Mouse (Mus musculus): Measurements from ENCODE around the gene Phf11c. TPM values are rescaled to one million over a fixed set of nuclear protein-coding genes. Genes with fewer than 3 reads are reported as not detected.
"Not testable (repeated sequence)": the region's sequence is repeated elsewhere in the genome, so short reads cannot be mapped to it uniquely, and the experiment has no call there.

The Phf11c gene
- total and polyA plus RNA-seq, 2 experiments: 1.2 to 3.2 TPM

- 88% methylated on average over 1 of the region's 1 CpGs for WGBS
- H3K4me3 ChIP-seq (ENCODE audit: insufficient read depth, low read depth, low read length): no peak overlapping the region
- H3K4me1 ChIP-seq (ENCODE audit: control insufficient read depth, insufficient read depth, low read length): no peaks in the 10 kb centered on the region
- TF ChIP-seq CTCF (IDR thresholded peaks at IDR 0.05; ENCODE audit: low read depth, low read length): no peak
- TF ChIP-seq POLR2A (IDR thresholded peaks at IDR 0.05; ENCODE audit: extremely low read depth, insufficient read depth, low read length): no peak
- no peaks in the 10 kb centered on the region for H3K36me3 ChIP-seq (ENCODE audit: control insufficient read depth, insufficient read depth, low read length)
- H3K27ac ChIP-seq (replicated peaks; ENCODE audit: insufficient read depth, low read depth, low read length): no peak overlapping the region
- DNase-seq (ENCODE audit: extremely low read depth, low read depth, low spot score): no peak
- no peaks in the 10 kb centered on the region for H3K79me2 ChIP-seq (ENCODE audit: control insufficient read depth, insufficient read depth, low read length)
- no peak overlapping the region for H3K9ac ChIP-seq (ENCODE audit: low read depth, low read length)
- no peaks in the 10 kb centered on the region for H3K27me3 ChIP-seq (ENCODE audit: control insufficient read depth, insufficient read depth, low read length)
These were observed 55.6 kb downstream of the Phf11c start for GRCm38 (mm10) chr14:59339541-59339940.

GRCm38 (mm10) chr14:59336056-59336455 is 59.1 kb downstream of the Phf11c start:
- WGBS: 91% methylated on average over 3 of the region's 3 CpGs

More at GRCm38 (mm10) chr14:59336056-59336455, 59.1 kb downstream of the Phf11c start:
- H3K9ac ChIP-seq (ENCODE audit: low read depth, low read length); H3K4me3 ChIP-seq (ENCODE audit: insufficient read depth, low read depth, low read length); H3K27me3 ChIP-seq (ENCODE audit: control insufficient read depth, insufficient read depth, low read length); DNase-seq (ENCODE audit: extremely low read depth, low read depth, low spot score); H3K4me1 ChIP-seq (ENCODE audit: control insufficient read depth, insufficient read depth, low read length); H3K36me3 ChIP-seq (ENCODE audit: control insufficient read depth, insufficient read depth, low read length); H3K79me2 ChIP-seq (ENCODE audit: control insufficient read depth, insufficient read depth, low read length); H3K27ac ChIP-seq (replicated peaks; ENCODE audit: insufficient read depth, low read depth, low read length): not testable (repeated sequence)

Other genes with a start within 250 kb of the Phf11c start
- gene Gm5142, start 216.6 kb downstream of the Phf11c start, total RNA-seq (2014; rRNA removed): not detected in 2 replicates
- gene Gm5142, start 216.6 kb downstream of the Phf11c start, polyA plus RNA-seq (2012; rRNA removed): not detected in 2 replicates
- gene Rcbtb1, start 194.2 kb downstream of the Phf11c start, total RNA-seq (2014; rRNA removed): 39.0 and 42.0 TPM in 2 replicates
- 19.8 and 25.5 TPM in 2 replicates for gene Rcbtb1, start 194.2 kb downstream of the Phf11c start, polyA plus RNA-seq (2012; rRNA removed)
- gene Gm6904, start 135.2 kb downstream of the Phf11c start, total RNA-seq (2014; rRNA removed): 0.18 and 0.47 TPM in 2 replicates
- gene Gm6904, start 135.2 kb downstream of the Phf11c start, polyA plus RNA-seq (2012; rRNA removed): not detected in 2 replicates
- 0.27 and 0.28 TPM in 2 replicates for gene Phf11a, start 97.9 kb downstream of the Phf11c start, total RNA-seq (2014; rRNA removed)
- 0.21 and 0.37 TPM in 2 replicates for gene Phf11a, start 97.9 kb downstream of the Phf11c start, polyA plus RNA-seq (2012; rRNA removed)
- gene Phf11b, start 54.0 kb downstream of the Phf11c start, total RNA-seq (2014; rRNA removed): 0.87 and 1.6 TPM in 2 replicates
- 0.37 and 0.69 TPM in 2 replicates for gene Phf11b, start 54.0 kb downstream of the Phf11c start, polyA plus RNA-seq (2012; rRNA removed)
- gene Phf11d, start 29.9 kb downstream of the Phf11c start, total RNA-seq (2014; rRNA removed): 2.6 and 4.4 TPM in 2 replicates
- gene Phf11d, start 29.9 kb downstream of the Phf11c start, polyA plus RNA-seq (2012; rRNA removed): 1.8 and 2.6 TPM in 2 replicates
- 27.4 and 29.7 TPM in 2 replicates for gene Setdb2, start 45.5 kb upstream of the Phf11c start, total RNA-seq (2014; rRNA removed)
- gene Setdb2, start 45.5 kb upstream of the Phf11c start, polyA plus RNA-seq (2012; rRNA removed): 10.2 and 10.3 TPM in 2 replicates
- 40.5 and 47.6 TPM in 2 replicates for gene Cab39l, start 45.6 kb upstream of the Phf11c start, total RNA-seq (2014; rRNA removed)
- gene Cab39l, start 45.6 kb upstream of the Phf11c start, polyA plus RNA-seq (2012; rRNA removed): 13.6 and 16.3 TPM in 2 replicates
- 27.5 and 31.3 TPM in 2 replicates for gene Cdadc1, start 202.6 kb upstream of the Phf11c start, total RNA-seq (2014; rRNA removed)
- gene Cdadc1, start 202.6 kb upstream of the Phf11c start, polyA plus RNA-seq (2012; rRNA removed): 11.1 and 11.9 TPM in 2 replicates
- 0.18 and 0.20 TPM in 2 replicates for gene Shisa2, start 229.9 kb upstream of the Phf11c start, total RNA-seq (2014; rRNA removed)
- gene Shisa2, start 229.9 kb upstream of the Phf11c start, polyA plus RNA-seq (2012; rRNA removed): 0.26 and 0.48 TPM in 2 replicates

All from liver, adult 2 months (tissue).